Comparison of ENCODE assay signal across 11 mouse cellular contexts in the genomic region with DNA sequence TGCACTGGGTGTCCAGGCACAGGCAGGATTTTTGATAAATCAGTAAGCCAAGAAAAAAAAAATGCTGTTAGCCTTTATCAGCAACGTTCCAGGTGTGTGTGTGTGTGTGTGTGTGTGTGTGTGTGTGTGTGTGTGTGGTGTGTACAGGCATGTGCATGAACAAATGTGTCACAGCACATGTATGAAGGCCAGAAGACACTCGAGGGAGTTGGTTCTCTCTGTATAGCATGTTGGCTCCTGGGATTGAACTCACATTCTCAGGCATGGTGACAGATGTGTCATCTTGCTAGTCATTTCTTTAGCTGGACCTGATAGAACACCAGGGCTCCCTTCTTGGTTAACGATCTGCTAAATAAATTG.
DNase-seq lines count a peak whose midpoint lies in the region; ATAC-seq and TF ChIP-seq lines count a peak whose summit lies in the region.
"Had no signal": no experiment of that assay in that cellular context is flagged by ENCODE, and none has a peak within 500 bp of the region (broad histone marks: within the 10 kb centered on the region; RNA-seq: fewer than 3 reads in every experiment).

No protein-coding gene starts in this region.

- WGBS in limb, embryonic 13.5 days, result 60% methylated on average over 3 of the region's 3 CpGs
- 59% methylated on average over 3 of the region's 3 CpGs for whole genome bisulfite sequencing in limb, embryonic 10.5 days
- 52% methylated on average over 3 of the region's 3 CpGs for WGBS in forebrain, embryonic 15.5 days
- 61% methylated on average over 3 of the region's 3 CpGs for WGBS in liver, postnatal 0 days (ENCODE audit: insufficient replicate concordance)

- no peaks in the 10 kb centered on the region for H3K4me1 ChIP-seq in limb, embryonic 13.5 days
- peaks cover 20% of the 10 kb centered on the region for H3K4me1 ChIP-seq in limb, embryonic 10.5 days
- peaks cover 2 to 6% of the 10 kb centered on the region in 2 experiments; a peak in 3 of 4 replicates for H3K4me1 ChIP-seq in MEL (ENCODE audit: control insufficient read depth in 1 of 2, insufficient read depth in 2 of 2, low read length in 2 of 2)
- peaks cover 9% of the 10 kb centered on the region for H3K4me1 ChIP-seq in forebrain, embryonic 15.5 days
- peaks cover 7% of the 10 kb centered on the region for H3K4me1 ChIP-seq in liver, postnatal 0 days (ENCODE audit: insufficient read depth)

- no peak for DNase-seq in limb, embryonic 10.5 days (ENCODE audit: low spot score)
- no peak for DNase-seq in MEL (ENCODE audit: low read depth, low spot score)
- no peak for DNase-seq in liver, postnatal 0 days
- DNase-seq in left cerebral cortex, adult 11 months (ENCODE audit: low spot score), result no peak
- DNase-seq in right cerebral cortex, adult 2 months (ENCODE audit: low spot score in 2 of 2), result no peak

- H3K4me2 ChIP-seq in limb, embryonic 13.5 days (replicated peaks), result no peak overlapping the region
- H3K4me2 ChIP-seq in forebrain, embryonic 15.5 days (replicated peaks), result no peak overlapping the region
- no peak overlapping the region for H3K4me2 ChIP-seq in liver, postnatal 0 days (ENCODE audit: low read depth, low read length)

- no peak for TF ChIP-seq POLR2A in MEL (IDR thresholded peaks at IDR 0.05; ENCODE audit: control insufficient read depth in 1 of 2, insufficient read depth in 1 of 2, low read depth in 1 of 2, low read length in 2 of 2, poor library complexity in 1 of 2)

- H3K9ac ChIP-seq in limb, embryonic 13.5 days, result peak overlapping the region; percentile 39; the same call in 1 of the 2 replicates
- no peak overlapping the region for H3K9ac ChIP-seq in MEL (ENCODE audit: control insufficient read depth, low read depth, low read length, poor library complexity, severe bottlenecking)
- no peak overlapping the region for H3K9ac ChIP-seq in forebrain, embryonic 15.5 days (replicated peaks)
- H3K9ac ChIP-seq in liver, postnatal 0 days (replicated peaks), result no peak overlapping the region

- no peak for TF ChIP-seq RAD21 in MEL (IDR thresholded peaks at IDR 0.05; ENCODE audit: low read depth, low read length)

- no peak; a peak in 1 of 6 replicates for TF ChIP-seq CTCF in MEL (IDR thresholded peaks at IDR 0.05 in 2 of 3, conservative IDR thresholded peaks at IDR 0.05 in 1 of 3; ENCODE audit: control insufficient read depth in 1 of 3, insufficient read depth in 1 of 3, low read depth in 2 of 3, low read length in 3 of 3, poor library complexity in 1 of 3, severe bottlenecking in 1 of 3)
- TF ChIP-seq CTCF in liver, postnatal 0 days (IDR thresholded peaks at IDR 0.05; ENCODE audit: low read depth), result no peak

- H3K4me3 ChIP-seq in limb, embryonic 13.5 days, result no peak overlapping the region
- H3K4me3 ChIP-seq in limb, embryonic 10.5 days, result no peak overlapping the region
- H3K4me3 ChIP-seq in MEL (ENCODE audit: control insufficient read depth in 1 of 2, insufficient read depth in 1 of 2, low read depth in 2 of 2, low read length in 2 of 2), result no peak overlapping the region
- no peak overlapping the region for H3K4me3 ChIP-seq in forebrain, embryonic 15.5 days
- H3K4me3 ChIP-seq in liver, postnatal 0 days (ENCODE audit: low read depth, low read length), result no peak overlapping the region
- H3K4me3 ChIP-seq: heart, adult 2 months had no signal

- no peaks in the 10 kb centered on the region for H3K36me3 ChIP-seq in limb, embryonic 13.5 days
- H3K36me3 ChIP-seq in limb, embryonic 10.5 days, result no peaks in the 10 kb centered on the region
- peaks cover 0 to 6% of the 10 kb centered on the region in 2 experiments; a peak in 2 of 4 replicates for H3K36me3 ChIP-seq in MEL (ENCODE audit: control insufficient read depth in 1 of 2, insufficient read depth in 2 of 2, low read length in 2 of 2)
- no peaks in the 10 kb centered on the region for H3K36me3 ChIP-seq in forebrain, embryonic 15.5 days
- H3K36me3 ChIP-seq in liver, postnatal 0 days (replicated peaks; ENCODE audit: insufficient read depth, low read length), result no peaks in the 10 kb centered on the region

- H3K27me3 ChIP-seq in limb, embryonic 13.5 days, result no peaks in the 10 kb centered on the region
- H3K27me3 ChIP-seq in limb, embryonic 10.5 days (ENCODE audit: low read depth, poor library complexity, severe bottlenecking), result no peaks in the 10 kb centered on the region
- no peaks in the 10 kb centered on the region for H3K27me3 ChIP-seq in MEL (ENCODE audit: control insufficient read depth in 1 of 2, insufficient read depth in 2 of 2, low read length in 2 of 2)
- H3K27me3 ChIP-seq in forebrain, embryonic 15.5 days, result no peaks in the 10 kb centered on the region
- H3K27me3 ChIP-seq in liver, postnatal 0 days (ENCODE audit: insufficient read depth, low read length), result no peaks in the 10 kb centered on the region

- ATAC-seq in limb, embryonic 13.5 days (ENCODE audit: low FRiP score, low read depth), result no peak
- ATAC-seq in forebrain, embryonic 15.5 days (replicated peaks), result peak; percentile 35; the same call in 1 of the 2 replicates
- peak; percentile 18 for ATAC-seq in liver, postnatal 0 days
- no peak for ATAC-seq in frontal cortex, adult (ENCODE audit: low TSS enrichment)
- ATAC-seq: activated CD4-positive, CD25-positive, alpha-beta regulatory T cell, adult 4 months; intestine, postnatal 0 days had no signal

- H3K9me3 ChIP-seq in limb, embryonic 13.5 days, result no peaks in the 10 kb centered on the region
- H3K9me3 ChIP-seq in limb, embryonic 10.5 days (replicated peaks), result no peaks in the 10 kb centered on the region
- no peaks in the 10 kb centered on the region for H3K9me3 ChIP-seq in MEL (replicated peaks; ENCODE audit: insufficient read depth, low read length)
- H3K9me3 ChIP-seq in forebrain, embryonic 15.5 days, result no peaks in the 10 kb centered on the region
- no peaks in the 10 kb centered on the region for H3K9me3 ChIP-seq in liver, postnatal 0 days (ENCODE audit: low read length)

- H3K27ac ChIP-seq in limb, embryonic 13.5 days, result no peak overlapping the region
- no peak overlapping the region for H3K27ac ChIP-seq in limb, embryonic 10.5 days
- H3K27ac ChIP-seq in MEL (ENCODE audit: control insufficient read depth, low read depth, low read length), result no peak overlapping the region
- H3K27ac ChIP-seq in forebrain, embryonic 15.5 days (replicated peaks), result no peak overlapping the region
- no peak overlapping the region for H3K27ac ChIP-seq in liver, postnatal 0 days (ENCODE audit: low read depth)
- H3K27ac ChIP-seq: heart, adult 2 months had no signal

- no peaks in the 10 kb centered on the region for H3K79me2 ChIP-seq in MEL (ENCODE audit: control insufficient read depth, insufficient read depth, low read length, poor library complexity)

- peak in 1 of 2 experiments; percentile 22; a peak in 1 of 4 replicates for TF ChIP-seq EP300 in MEL (IDR thresholded peaks at IDR 0.05; ENCODE audit: low read depth in 1 of 2, low read length in 2 of 2)
- TF ChIP-seq EP300 in liver, postnatal 0 days (IDR thresholded peaks at IDR 0.05; ENCODE audit: low read depth), result no peak

TF ChIP-seq in MEL, 35 proteins besides CTCF, POLR2A, EP300 and RAD21:
- TF ChIP-seq TCF12 (IDR thresholded peaks at IDR 0.05; ENCODE audit: low read depth, low read length) (0 out of 2 replicates have a peak, but pooled peaks have one; percentile 18), ZNF384 (IDR thresholded peaks at IDR 0.05; ENCODE audit: low read depth, low read length) (peak; percentile 71), ZC3H11A (IDR thresholded peaks at IDR 0.05; ENCODE audit: low read depth, low read length) (no peak), USF1 (IDR thresholded peaks at IDR 0.05; ENCODE audit: low read depth, low read length) (no peak), CHD1 (IDR thresholded peaks at IDR 0.05; ENCODE audit: low read depth, low read length) (no peak), HCFC1 (IDR thresholded peaks at IDR 0.05; ENCODE audit: low read depth, low read length) (no peak), MAZ (IDR thresholded peaks at IDR 0.05; ENCODE audit: low read depth, low read length) (no peak)

Comparison
In these comparisons a context has a peak if more than half of its experiments do, and no peak if none do; other contexts are left out.
1. ATAC-seq: peak in forebrain, embryonic 15.5 days (single experiment) and liver, postnatal 0 days (single experiment); none in limb, embryonic 13.5 days (single experiment) and frontal cortex, adult (single experiment).